Mouse (Mus musculus) kidney, adult 11 months (tissue): ENCODE measurements around the gene Kcnk1.

ENCODE experiments used
- DNase-seq: peaks from one replicate; pipeline ENCODE4 v3.0.0; 2022

Gene Kcnk1

DNA sequence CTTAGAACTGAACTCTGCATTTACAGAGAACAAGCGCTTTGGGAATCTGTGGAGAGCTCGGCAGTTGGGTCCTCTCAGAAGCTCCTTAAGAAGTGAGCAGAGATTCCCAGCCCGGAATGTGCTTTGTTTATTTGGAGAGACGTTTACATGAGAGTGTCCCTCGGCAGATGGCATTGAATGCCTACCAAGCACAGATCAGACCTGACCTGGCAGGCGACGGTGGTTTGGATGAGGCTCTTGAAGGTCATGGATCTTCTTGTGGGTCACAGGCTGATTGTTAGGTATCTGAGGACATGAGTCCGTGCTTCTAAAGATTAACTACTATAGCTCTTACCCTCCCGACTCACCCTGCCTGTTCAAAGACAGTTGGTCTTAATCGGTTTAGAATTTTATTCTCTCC lies 67.9 kb downstream of the Kcnk1 start:
- no peak for DNase-seq

- no peak for DNase-seq
Observed at GRCm38 (mm10) chr8:126063832-126064409, 69.0 kb downstream of the Kcnk1 start.

DNA sequence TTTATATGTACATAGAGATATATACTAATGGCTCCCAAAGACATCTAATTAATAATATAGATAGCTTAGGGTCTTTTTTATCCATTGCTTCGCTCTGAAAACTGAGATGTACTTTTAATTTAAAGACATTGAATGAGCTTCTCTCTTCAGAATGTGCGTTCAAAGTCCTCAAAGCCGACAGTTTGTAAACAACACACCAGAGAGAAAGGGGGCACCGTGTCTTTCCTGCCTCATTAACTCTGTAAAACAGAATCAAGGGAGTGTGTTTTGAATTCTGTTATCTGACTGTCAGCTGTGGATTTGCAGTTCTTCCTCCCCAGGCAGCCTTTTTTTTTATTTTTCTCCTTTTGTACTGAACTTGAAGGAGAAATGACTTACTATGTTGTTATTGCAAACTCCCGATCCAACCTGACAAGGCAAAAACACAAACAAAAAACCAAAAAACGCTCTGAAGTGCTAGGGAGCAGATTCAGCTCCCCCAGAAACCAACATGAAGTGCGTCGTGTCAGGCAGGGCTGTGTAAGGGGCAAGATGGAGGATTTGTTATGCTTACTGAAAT lies 69.7 kb downstream of the Kcnk1 start:
- DNase-seq, result no peak

DNA sequence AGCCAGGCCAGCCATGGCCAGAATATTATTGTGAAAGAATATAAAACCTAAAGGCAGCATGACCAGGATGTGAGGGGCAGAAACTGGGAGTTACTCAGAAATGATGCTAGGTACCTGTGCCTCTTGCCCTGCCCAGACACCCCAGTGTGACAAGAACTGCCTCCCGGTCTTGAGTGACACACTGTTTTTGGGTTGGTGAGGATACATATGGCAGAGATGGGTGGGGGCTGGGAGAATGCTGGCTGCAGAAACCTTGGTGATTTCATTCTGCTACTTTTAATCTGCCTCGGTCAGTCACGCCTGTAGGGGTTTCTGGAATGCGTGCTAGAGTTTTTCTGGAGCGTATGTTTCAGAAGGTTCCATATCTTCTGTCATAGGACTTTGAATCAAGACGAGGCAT lies 72.3 kb downstream of the Kcnk1 start:
- DNase-seq, result no peak

- DNase-seq, result no peak
Observed at GRCm38 (mm10) chr8:126068136-126068535, 73.2 kb downstream of the Kcnk1 start.

DNA sequence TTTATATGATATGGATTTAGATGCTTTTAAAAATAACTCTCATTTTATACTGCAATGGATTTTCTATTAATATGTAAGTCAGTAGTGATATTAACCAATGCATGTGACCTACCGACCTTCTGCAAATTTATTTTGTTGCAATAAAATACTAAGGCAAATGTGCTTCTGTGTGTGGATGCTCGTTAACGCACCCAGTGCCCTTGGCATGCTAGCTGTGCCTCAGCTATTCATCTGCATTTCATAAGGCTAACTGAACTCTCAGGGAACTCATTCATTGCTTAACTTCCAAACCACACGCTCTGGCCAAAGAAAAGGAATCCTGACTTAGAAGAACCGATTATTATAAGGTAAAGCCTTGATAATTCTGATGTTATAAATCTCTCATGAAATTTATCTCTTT lies 77.7 kb downstream of the Kcnk1 start:
- DNase-seq, result no peak

DNA sequence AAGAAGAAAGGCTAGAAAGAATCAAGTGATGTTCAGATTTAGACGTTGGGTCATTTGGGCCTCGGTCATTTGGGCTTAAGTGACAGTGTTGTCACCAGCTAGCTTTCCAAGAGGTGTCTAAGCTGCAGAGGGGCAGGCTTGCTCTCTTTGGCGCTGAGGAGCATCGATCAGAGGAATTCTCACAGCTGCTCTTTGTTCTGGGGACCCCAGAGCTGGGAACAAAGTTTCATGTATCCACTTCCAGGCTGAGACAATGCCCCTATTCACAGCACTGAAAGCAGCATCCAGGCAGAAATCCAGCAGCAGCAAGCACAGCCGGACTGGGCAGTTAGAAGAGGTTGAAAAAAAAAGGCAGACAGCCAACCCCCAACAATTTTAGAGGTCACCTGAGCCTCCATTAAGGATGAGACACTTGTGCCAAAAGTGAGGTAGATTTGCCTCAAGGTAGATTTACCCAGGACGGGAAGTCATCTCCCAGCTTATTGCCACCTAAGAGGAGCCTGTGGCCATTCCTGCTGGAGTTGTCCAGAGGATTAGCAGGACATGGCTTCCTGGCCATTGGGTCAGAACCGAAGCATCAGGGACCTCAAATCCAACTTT lies 78.3 kb downstream of the Kcnk1 start:
- no peak for DNase-seq

DNA sequence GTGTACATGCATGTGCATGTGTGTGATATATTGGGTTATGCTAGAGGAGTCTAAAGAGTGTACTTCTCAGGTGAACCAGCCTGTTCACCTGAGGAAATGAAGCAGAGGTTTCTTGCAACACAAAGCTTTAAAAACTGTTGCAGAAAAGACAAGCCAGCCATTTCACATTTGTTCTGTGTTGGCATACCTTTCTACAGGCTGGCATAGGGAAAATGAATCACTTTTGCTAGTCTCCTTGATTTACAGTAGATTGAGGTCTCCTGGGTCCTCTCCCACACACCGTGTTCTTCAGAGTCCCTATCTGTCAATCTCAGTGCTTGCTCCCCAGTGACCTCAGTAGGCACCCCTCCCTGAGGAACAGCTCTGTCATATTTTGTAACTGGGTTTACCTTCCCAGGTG lies 79.1 kb downstream of the Kcnk1 start:
- no peak for DNase-seq

- peak; percentile 37 for DNase-seq
Observed at GRCm38 (mm10) chr8:126075400-126075799, 80.4 kb downstream of the Kcnk1 start.
